Mouse (Mus musculus) liver, postnatal 0 days (tissue): ENCODE results near the gene Bphl.

ENCODE experiments used
- CTCF ChIP-seq: sonication (generic); IDR thresholded peaks from 2 replicates; pipeline ENCODE4 v1.5.1; 2016; ENCODE audit warnings: antibody characterized with exemption, low read depth
- EP300 ChIP-seq: IDR thresholded peaks from 2 replicates; pipeline ENCODE4 v1.6.1; 2016; ENCODE audit warnings: antibody characterized with exemption, low read depth, mild to moderate bottlenecking

GRCm38 (mm10) chr13:34062466-34062865 is 25.1 kb downstream of the Bphl start:
- TF ChIP-seq EP300 (no peak), CTCF (no peak)
